Mouse (Mus musculus) heart, adult 2 months (tissue): ENCODE data around the gene Kif13a.

ENCODE experiments used
- CTCF ChIP-seq: fragments of 200-600 bp; IDR thresholded peaks from 2 replicates; pipeline ENCODE4 v1.8.1; 2022; ENCODE audit warnings: antibody characterized with exemption, mild to moderate bottlenecking, moderate library complexity
- EP300 ChIP-seq: fragments of 200-500 bp; IDR thresholded peaks from 2 replicates; pipeline ENCODE4 v1.6.1; 2011; ENCODE audit warnings: low read depth, low read length, control low read depth; ENCODE audit not compliant: insufficient read depth
- POLR2A ChIP-seq: fragments of 200-500 bp; IDR thresholded peaks from 2 replicates; pipeline ENCODE4 v1.6.1; 2011; ENCODE audit warnings: mild to moderate bottlenecking, low read depth, low read length, control low read depth; ENCODE audit not compliant: insufficient read depth

DNA sequence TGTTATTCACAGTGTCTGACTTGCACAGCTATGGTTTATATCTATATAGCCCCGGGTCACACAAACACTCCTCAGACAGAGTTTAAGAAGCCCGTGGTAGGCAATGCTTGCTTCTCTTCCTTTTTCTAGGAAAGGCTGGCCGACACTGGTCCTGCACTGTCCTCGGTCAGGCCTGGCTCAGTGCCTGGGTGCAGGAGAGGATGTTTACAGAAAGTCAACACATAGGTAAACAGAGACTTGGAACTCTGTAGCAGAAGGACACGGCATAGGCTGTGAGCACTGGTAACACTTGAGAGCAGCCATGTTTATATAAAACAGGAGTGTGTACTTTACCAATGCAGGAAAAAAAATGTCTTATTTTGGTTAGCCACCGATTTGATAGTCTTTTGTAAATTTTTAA lies 54.3 kb downstream of the Kif13a start:
- no peak for TF ChIP-seq CTCF
- TF ChIP-seq EP300: no peak
- TF ChIP-seq POLR2A: no peak
